Mouse (Mus musculus) embryonic facial prominence, embryonic 14.5 days (tissue): ENCODE data around the gene Osmr. TPM values are rescaled to one million over a fixed set of nuclear protein-coding genes. Genes with fewer than 3 reads are reported as not detected.

Experiments used
- ATAC-seq: fragments of 200-750 bp; cut with Nextera tagmentation; 2 replicates; pipeline ENCODE4 v1.8.0; 2017; ENCODE audit warnings: low read depth, moderate number of reproducible peaks, moderate TSS enrichment
- DNase-seq: peaks from one replicate; pipeline ENCODE4 v3.0.0-alpha.2; 2015; ENCODE audit warnings: low spot score
- H3K27ac ChIP-seq: fragments of 300-500 bp; sonication (generic); replicated peaks from 2 replicates; pipeline ENCODE4 v1.5.1; 2014; ENCODE audit warnings: low read depth, mild to moderate bottlenecking, low read length, moderate library complexity
- H3K27me3 ChIP-seq: fragments of 300-500 bp; sonication (generic); replicated peaks from 2 replicates; pipeline ENCODE4 v1.6.1; 2014; ENCODE audit warnings: low read length; ENCODE audit not compliant: control insufficient read depth, insufficient read depth
- H3K36me3 ChIP-seq: fragments of 300-500 bp; sonication (generic); 2 replicates; pipeline ENCODE4 v1.6.1; 2014; ENCODE audit warnings: low read length, mixed read lengths; ENCODE audit not compliant: control insufficient read depth, insufficient read depth
- H3K4me1 ChIP-seq: fragments of 300-500 bp; sonication (generic); 2 replicates; pipeline ENCODE4 v1.6.1; 2014; ENCODE audit warnings: antibody characterized with exemption, low read length; ENCODE audit not compliant: control insufficient read depth, insufficient read depth
- H3K4me2 ChIP-seq: fragments of 300-500 bp; sonication (generic); 2 replicates; pipeline ENCODE4 v1.6.1; 2014; ENCODE audit warnings: low read depth, mild to moderate bottlenecking, low read length, moderate library complexity, mixed read lengths
- H3K4me3 ChIP-seq: fragments of 300-500 bp; sonication (generic); 2 replicates; pipeline ENCODE4 v1.5.1; 2014; ENCODE audit warnings: low read depth, mild to moderate bottlenecking, low read length
- H3K9ac ChIP-seq: fragments of 300-500 bp; sonication (generic); 2 replicates; pipeline ENCODE4 v1.6.1; 2014; ENCODE audit warnings: low read depth, mild to moderate bottlenecking, low read length, moderate library complexity, mixed read lengths
- H3K9me3 ChIP-seq: fragments of 300-500 bp; sonication (generic); 2 replicates; pipeline ENCODE4 v1.6.1; 2016; ENCODE audit warnings: low read length; ENCODE audit not compliant: control insufficient read depth
- WGBS: fragments of 180-500 bp; shearing (Covaris S2); extraction: QIAGEN DNeasy Blood & Tissue Kit; methylation state at CpG from one replicate; pipeline ENCODE4 v1.1.7; 2014; 5-methylcytosine and 5-hydroxymethylcytosine counted together
- polyA plus RNA-seq: library from polyadenylated mRNA; unstranded; fragments of >200 nt; fragmentation: Nextera tagmentation; extraction: Ambion mirVana; gene quantifications from 2 replicates; pipeline ENCODE4 v1.2.1, GENCODE M21; 2014

The Osmr gene
- polyA plus RNA-seq, 1 experiment from 2014 or later, result 1.9 TPM

DNA sequence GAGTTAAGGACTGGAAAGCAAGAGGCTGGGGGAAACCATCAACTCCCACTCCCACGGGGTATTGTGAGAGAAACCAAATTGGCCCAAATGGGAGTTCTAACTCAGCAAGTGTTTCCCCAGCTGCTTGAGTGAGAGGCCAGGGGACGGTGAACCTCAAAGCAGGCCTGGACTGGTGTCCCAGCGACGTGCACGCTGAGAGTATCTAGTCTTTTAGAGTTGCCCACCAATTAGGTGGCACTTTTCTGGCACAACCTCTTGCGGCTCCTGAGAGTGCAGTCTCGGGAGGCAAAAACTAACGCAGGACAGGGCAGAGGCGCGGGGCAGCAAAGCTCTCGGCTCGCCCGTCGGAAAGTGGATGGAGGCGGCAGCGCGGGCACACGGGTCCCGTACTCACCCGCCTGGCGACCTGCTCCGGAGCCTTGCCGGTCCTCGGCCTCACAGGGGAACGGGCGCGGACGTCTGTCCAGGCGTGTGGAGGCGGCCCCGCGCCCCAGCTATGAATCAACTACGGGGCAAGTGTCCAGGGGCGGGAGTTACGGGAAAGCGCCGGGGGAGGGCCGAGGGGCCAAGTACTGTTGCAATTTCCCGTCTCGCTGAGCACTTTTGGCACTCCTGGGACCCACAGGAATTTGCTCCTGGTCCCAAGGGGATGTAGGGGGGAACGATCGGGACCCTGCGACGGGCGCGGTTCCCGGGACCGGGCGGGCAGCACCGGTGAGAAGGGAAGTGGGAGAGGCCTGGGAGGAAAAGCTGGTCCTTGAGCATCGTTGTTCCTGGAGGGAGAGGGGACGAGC, 765 bp downstream of the Osmr start:
- ATAC-seq (peak; percentile 30; the same call in 1 of the 2 replicates), DNase-seq (peak; percentile 43)
- Histone ChIP-seq H3K27me3 (peaks cover 26% of the 10 kb centered on the region), H3K9me3 (no peaks in the 10 kb centered on the region), H3K9ac (peak overlapping the region; percentile 53), H3K36me3 (no peaks in the 10 kb centered on the region), H3K4me1 (0 out of 2 replicates have a peak, but pooled peaks cover 3% of the 10 kb centered on the region), H3K4me2 (peak overlapping the region; percentile 84), H3K27ac (no peak overlapping the region), H3K4me3 (peak overlapping the region; percentile 44)
- WGBS, result 2% methylated on average over 24 of the region's 52 CpGs

DNA sequence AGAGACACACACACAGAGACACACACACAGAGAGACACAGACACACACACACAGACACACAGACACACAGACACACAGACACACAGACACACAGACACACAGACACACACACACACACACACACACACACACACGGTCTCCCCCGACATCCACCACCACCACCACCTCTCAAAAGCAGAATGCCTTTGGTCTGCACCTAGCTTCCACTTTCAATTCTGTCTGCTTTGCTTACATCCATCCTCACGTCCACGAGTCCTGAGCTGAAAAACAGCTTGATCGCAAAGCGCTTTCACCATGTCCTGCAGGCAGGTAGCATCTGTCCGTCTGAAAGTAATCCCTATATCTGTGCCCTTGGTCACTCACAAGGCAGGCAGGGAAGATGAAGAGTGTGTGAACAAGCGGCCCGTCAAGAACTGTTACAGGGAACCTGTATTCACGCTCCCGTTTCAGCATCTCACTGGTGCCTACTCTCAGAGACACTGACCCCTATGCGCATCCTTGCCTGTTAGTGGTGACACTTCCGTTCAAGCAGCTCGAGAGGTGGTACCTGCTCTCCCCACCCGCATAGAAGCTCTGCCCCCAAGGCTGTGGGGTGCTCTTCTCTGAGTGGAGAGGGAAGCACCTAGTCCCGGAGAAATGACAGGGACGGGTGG, 1.5 kb downstream of the Osmr start:
- H3K27ac ChIP-seq, result no peak overlapping the region
- no peak for ATAC-seq
- no peak for DNase-seq
- H3K4me1 ChIP-seq, result 0 out of 2 replicates have a peak, but pooled peaks cover 3% of the 10 kb centered on the region
- H3K36me3 ChIP-seq, result no peaks in the 10 kb centered on the region
- 31% methylated on average over 17 of the region's 17 CpGs for WGBS
- H3K27me3 ChIP-seq, result peaks cover 26% of the 10 kb centered on the region
- H3K9me3 ChIP-seq, result no peaks in the 10 kb centered on the region
- H3K9ac ChIP-seq, result no peak overlapping the region
- H3K4me3 ChIP-seq, result peak overlapping the region; percentile 44
- peak overlapping the region; percentile 84 for H3K4me2 ChIP-seq

DNA sequence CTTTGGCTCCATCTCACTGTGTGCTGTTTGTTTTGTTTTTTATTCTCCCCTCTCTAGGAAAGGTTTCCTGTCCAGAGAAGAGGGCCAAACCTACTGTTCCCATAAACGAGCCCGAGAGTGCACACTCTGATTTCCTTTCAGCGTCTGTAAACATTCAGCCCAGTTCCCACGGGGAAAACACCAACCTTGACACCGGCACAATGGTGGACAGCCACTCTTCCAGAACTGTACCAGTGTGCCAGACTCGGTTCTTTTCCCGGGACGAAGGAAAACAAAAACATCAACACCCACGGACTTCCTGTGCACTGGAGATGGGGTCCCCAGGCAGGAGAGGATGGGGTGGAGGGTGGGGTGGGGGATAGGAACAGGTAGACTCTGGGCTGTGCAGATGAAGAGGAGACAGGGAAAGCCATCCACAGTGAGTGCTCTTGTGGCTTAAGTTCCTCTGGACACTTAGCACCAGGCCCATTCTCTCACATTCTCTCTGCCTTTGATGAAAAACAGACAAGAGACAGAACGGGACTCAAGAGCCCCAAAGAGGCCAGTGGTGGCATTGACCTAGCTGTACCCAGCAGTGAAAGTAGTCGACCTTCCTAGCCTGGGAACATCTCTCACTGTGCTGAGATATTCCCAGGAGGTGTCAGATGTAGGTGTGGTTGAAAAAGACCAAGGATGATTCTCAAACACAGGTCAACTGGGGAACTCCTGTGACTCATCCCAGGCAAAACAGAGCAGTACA, 3.0 kb downstream of the Osmr start:
- H3K9ac ChIP-seq, result no peak overlapping the region
- H3K27ac ChIP-seq, result no peak overlapping the region
- no peak for DNase-seq
- H3K27me3 ChIP-seq, result peaks cover 26% of the 10 kb centered on the region
- ATAC-seq, result no peak
- H3K9me3 ChIP-seq, result no peaks in the 10 kb centered on the region
- WGBS, result 49% methylated on average over 11 of the region's 11 CpGs
- no peak overlapping the region for H3K4me3 ChIP-seq
- no peaks in the 10 kb centered on the region for H3K36me3 ChIP-seq
- H3K4me2 ChIP-seq, result no peak overlapping the region
- 0 out of 2 replicates have a peak, but pooled peaks cover 3% of the 10 kb centered on the region for H3K4me1 ChIP-seq

DNA sequence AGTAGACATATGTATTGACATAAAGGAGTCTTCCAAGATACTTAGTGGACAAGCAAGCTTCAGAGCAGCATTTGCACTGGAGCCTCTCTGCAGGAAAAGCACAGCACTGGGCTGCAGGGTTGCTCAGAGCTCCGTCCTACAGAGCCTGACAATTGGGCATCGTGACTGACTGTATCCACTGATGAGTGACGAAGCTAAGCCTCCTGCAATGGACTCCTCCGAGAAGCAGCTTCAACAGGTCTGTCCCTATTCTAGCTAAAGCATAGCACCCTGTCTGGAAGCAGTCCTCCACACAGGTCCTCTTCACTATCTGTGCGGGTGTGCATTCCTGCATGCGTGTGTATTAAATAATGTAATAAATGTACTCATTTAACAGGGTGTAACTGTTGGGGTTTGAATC, 7.9 kb downstream of the Osmr start:
- Histone ChIP-seq H3K4me2 (no peak overlapping the region), H3K4me1 (no peaks in the 10 kb centered on the region), H3K9ac (no peak overlapping the region), H3K27ac (no peak overlapping the region), H3K9me3 (no peaks in the 10 kb centered on the region), H3K36me3 (no peaks in the 10 kb centered on the region), H3K27me3 (no peaks in the 10 kb centered on the region), H3K4me3 (no peak overlapping the region)
- WGBS, result 74% methylated on average over 6 of the region's 6 CpGs
- DNase-seq (no peak), ATAC-seq (no peak)

DNA sequence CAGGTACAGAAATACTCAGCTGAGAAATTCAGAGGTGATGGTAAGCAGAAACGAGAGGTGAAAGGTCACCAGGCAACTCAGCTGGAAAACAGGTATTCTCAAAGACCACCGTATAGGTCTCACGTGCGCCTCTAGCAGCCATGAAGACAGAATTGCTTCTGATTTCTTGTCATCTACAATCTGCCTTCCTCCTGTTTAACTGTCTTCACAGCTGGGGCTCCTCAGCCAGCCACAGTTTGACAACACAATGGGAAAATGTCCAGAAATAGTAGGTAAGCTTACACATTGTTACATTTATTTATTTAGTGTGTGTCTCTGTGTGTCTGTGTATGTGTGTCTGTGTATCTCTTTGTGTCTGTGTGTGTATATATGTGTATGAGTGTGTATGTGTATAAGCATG, 12.6 kb downstream of the Osmr start:
- no peak overlapping the region for H3K9ac ChIP-seq
- WGBS, result 81% methylated on average over 4 of the region's 4 CpGs
- no peak overlapping the region for H3K27ac ChIP-seq
- DNase-seq (no peak), ATAC-seq (no peak)
- no peaks in the 10 kb centered on the region for H3K36me3 ChIP-seq
- H3K27me3 ChIP-seq, result no peaks in the 10 kb centered on the region
- H3K9me3 ChIP-seq, result no peaks in the 10 kb centered on the region
- no peak overlapping the region for H3K4me2 ChIP-seq
- no peak overlapping the region for H3K4me3 ChIP-seq
- H3K4me1 ChIP-seq, result no peaks in the 10 kb centered on the region

DNA sequence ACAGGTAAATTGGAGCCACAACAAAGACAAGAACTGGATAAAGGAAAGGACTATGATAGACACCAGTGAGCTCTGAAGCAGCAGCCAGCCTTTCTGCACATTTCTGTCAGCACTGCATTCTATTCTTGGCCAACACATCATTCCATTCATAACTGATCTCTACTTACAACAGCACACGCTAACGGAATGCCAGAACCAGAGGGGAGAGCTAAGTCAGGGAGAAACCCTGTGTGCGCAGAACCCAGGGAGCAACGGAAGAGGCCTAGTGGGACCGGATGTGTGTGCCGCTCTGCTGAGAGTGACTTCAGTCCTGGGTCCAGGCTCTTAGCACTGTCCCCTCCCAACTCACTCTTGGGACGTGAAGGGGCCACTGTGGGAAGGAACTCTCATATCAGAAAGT, 13.2 kb downstream of the Osmr start:
- Histone ChIP-seq H3K9ac (no peak overlapping the region), H3K27ac (no peak overlapping the region), H3K4me3 (no peak overlapping the region), H3K9me3 (no peaks in the 10 kb centered on the region), H3K36me3 (no peaks in the 10 kb centered on the region), H3K4me2 (no peak overlapping the region), H3K27me3 (no peaks in the 10 kb centered on the region), H3K4me1 (no peaks in the 10 kb centered on the region)
- 53% methylated on average over 7 of the region's 7 CpGs for WGBS
- peak; percentile 71 for DNase-seq
- ATAC-seq, result peak; percentile 33; the same call in 1 of the 2 replicates

DNA sequence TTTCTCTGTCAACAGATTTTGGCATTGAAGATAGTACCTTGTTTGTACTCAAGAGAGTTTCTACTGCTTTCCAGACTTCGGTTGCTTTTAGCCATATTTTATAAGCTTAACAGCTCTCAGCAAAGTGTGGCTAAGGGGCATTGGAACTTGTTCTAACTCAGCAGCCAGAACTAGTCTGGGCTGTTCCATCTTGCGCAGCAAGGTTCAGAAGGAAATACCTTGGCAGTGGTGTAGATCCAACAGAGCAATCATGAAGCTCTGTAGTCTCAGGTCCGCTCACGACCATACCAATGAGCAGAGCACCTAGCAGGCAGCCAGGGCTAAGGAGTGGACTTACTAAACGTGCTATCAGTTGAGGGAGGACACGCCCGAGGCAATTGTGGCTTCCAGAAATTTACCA, 15.0 kb downstream of the Osmr start:
- DNase-seq (no peak), ATAC-seq (no peak)
- Histone ChIP-seq H3K36me3 (no peaks in the 10 kb centered on the region), H3K9ac (no peak overlapping the region), H3K27ac (no peak overlapping the region), H3K4me2 (no peak overlapping the region), H3K27me3 (no peaks in the 10 kb centered on the region), H3K4me1 (no peaks in the 10 kb centered on the region), H3K4me3 (no peak overlapping the region), H3K9me3 (no peaks in the 10 kb centered on the region)
- 78% methylated on average over 7 of the region's 7 CpGs for WGBS

DNA sequence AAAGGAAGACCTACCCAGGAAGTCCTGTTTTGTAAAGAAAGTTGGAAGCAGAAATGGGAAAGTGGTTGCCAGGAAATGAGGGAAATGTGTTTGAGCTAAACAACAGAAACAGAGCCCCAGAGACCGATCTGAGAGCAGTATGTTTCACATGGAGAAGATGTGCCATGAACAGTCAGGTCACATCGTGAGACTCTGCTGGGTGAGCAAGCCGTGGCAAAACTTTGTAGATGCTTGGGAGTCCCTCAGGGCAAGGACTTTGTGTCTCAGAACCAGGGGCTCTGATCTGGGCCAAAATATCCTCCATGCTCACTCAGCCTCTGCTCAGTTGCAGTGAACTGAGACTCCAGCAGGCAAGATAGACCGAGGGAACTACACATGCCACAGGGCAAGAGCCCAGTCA, 15.9 kb downstream of the Osmr start:
- H3K9me3 ChIP-seq, result no peaks in the 10 kb centered on the region
- H3K36me3 ChIP-seq, result no peaks in the 10 kb centered on the region
- H3K4me2 ChIP-seq, result no peak overlapping the region
- H3K27ac ChIP-seq, result no peak overlapping the region
- no peaks in the 10 kb centered on the region for H3K4me1 ChIP-seq
- H3K9ac ChIP-seq, result no peak overlapping the region
- no peak for ATAC-seq
- H3K4me3 ChIP-seq, result no peak overlapping the region
- WGBS, result 73% methylated on average over 4 of the region's 4 CpGs
- no peak for DNase-seq
- no peaks in the 10 kb centered on the region for H3K27me3 ChIP-seq
